Mouse (Mus musculus): ENCODE data around the gene Fgf11. TPM values are rescaled to one million over a fixed set of nuclear protein-coding genes. Genes with fewer than 3 reads are reported as not detected.

The Fgf11 gene
- polyA plus RNA-seq, 1 experiment from 2014 or later = 6.7 TPM

DNA sequence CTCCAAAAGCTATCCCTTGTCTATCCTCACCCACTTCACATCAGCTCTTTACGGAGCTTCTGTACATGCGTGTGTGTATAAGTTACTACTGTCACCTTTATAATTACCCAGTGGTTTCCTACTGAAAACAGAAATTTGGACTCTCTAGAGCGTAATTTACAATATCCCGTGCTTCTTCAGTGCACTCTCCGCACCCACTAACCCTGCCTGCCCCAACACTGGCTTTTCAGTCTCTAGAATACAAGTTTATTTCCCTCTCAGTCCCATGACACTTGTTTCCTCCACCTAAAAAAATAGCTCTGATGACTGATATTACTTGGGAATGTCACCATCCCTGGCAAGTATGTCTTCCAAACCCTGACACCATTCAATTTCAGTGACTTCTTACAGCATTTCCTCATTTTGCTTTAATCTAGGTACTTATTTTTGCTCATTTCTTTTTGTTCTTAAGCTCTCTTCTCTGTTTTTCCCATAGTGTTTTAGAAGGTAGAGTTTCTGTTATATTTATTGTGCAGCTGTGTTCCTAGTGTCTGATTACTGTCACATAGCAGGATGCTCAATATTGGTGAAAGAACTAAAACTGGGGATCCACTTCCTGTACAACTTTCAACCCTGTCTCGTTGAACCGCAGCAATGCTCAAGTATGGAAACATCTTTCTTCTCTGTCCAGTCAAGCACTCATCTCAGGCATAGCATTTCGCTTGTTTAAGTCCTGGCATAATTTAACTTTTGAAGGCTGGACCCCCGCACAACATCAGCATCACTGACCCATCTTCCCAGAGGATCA is 44.2 kb downstream of the Fgf11 start:
- H3K36me3 ChIP-seq (ENCODE audit: control insufficient read depth, insufficient read depth, low read length) = no peaks in the 10 kb centered on the region
- H3K27me3 ChIP-seq (replicated peaks; ENCODE audit: control insufficient read depth, insufficient read depth, low read length) = no peaks in the 10 kb centered on the region
- H3K4me1 ChIP-seq (ENCODE audit: control insufficient read depth, insufficient read depth, low read depth, low read length) = peaks cover 32% of the 10 kb centered on the region

GRCm38 (mm10) chr11:69754701-69755100 is 47.0 kb downstream of the Fgf11 start:
- H3K27me3 ChIP-seq (replicated peaks; ENCODE audit: control insufficient read depth, insufficient read depth, low read length) = no peaks in the 10 kb centered on the region
- H3K9ac ChIP-seq (ENCODE audit: low read depth, low read length) = no peak overlapping the region
- peak overlapping the region; percentile 40; the same call in 1 of the 2 replicates for H3K4me2 ChIP-seq (ENCODE audit: low read length)
- WGBS = 56% methylated on average over 3 of the region's 3 CpGs
- H3K4me1 ChIP-seq (ENCODE audit: control insufficient read depth, insufficient read depth, low read depth, low read length) = peaks cover 23% of the 10 kb centered on the region
- no peak overlapping the region for H3K27ac ChIP-seq (ENCODE audit: low read depth, low read length)
- ATAC-seq = no peak
- H3K4me3 ChIP-seq (ENCODE audit: low read length) = no peak overlapping the region
- no peaks in the 10 kb centered on the region for H3K9me3 ChIP-seq (ENCODE audit: control insufficient read depth, low read length)
- H3K36me3 ChIP-seq (ENCODE audit: control insufficient read depth, insufficient read depth, low read length) = no peaks in the 10 kb centered on the region

More for the DNA sequence above, 44.2 kb downstream of the Fgf11 start:
- Histone ChIP-seq H3K9me3 (ENCODE audit: control insufficient read depth, low read length) (no peaks in the 10 kb centered on the region), H3K4me3 (ENCODE audit: low read length) (peak overlapping the region; percentile 57), H3K27ac (ENCODE audit: low read depth, low read length) (peak overlapping the region; percentile 93), H3K9ac (ENCODE audit: low read depth, low read length) (peak overlapping the region; percentile 70), H3K4me2 (ENCODE audit: low read length) (peak overlapping the region; percentile 57)
- WGBS = 42% methylated on average over 9 of the region's 9 CpGs
- ATAC-seq = no peak

DNA sequence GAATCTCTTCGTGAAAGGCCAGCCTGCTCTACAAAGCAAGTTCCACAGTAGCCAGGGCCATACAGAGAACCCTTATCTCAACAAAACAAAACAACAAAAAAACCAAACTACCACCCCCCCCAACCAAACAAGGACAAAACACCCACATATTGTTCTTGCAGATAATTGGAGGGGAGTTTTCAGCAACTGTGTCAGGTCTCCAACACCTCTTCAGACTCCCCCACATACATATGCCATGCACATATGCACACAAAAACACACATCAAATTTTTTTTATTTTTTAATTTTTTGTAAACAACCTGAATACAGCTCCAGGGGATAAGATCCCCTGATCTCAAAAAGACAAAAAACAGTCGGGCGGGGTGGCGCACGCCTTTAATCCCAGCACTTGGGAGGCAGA is 47.4 kb downstream of the Fgf11 start:
- Histone ChIP-seq H3K4me1 (ENCODE audit: control insufficient read depth, insufficient read depth, low read depth, low read length) (peaks cover 22% of the 10 kb centered on the region), H3K36me3 (ENCODE audit: control insufficient read depth, insufficient read depth, low read length) (no peaks in the 10 kb centered on the region), H3K27ac (ENCODE audit: low read depth, low read length) (no peak overlapping the region), H3K9ac (ENCODE audit: low read depth, low read length) (no peak overlapping the region), H3K27me3 (replicated peaks; ENCODE audit: control insufficient read depth, insufficient read depth, low read length) (no peaks in the 10 kb centered on the region), H3K9me3 (ENCODE audit: control insufficient read depth, low read length) (no peaks in the 10 kb centered on the region), H3K4me3 (ENCODE audit: low read length) (no peak overlapping the region), H3K4me2 (ENCODE audit: low read length) (0 out of 2 replicates have a peak overlapping the region, but pooled peaks have one; percentile 6)
- no peak for ATAC-seq
- WGBS = 84% methylated on average over 5 of the region's 5 CpGs

- Histone ChIP-seq H3K36me3 (ENCODE audit: control insufficient read depth, insufficient read depth, low read length) (0 out of 2 replicates have a peak, but pooled peaks cover 2% of the 10 kb centered on the region), H3K4me3 (ENCODE audit: low read length) (no peak overlapping the region), H3K4me1 (ENCODE audit: control insufficient read depth, insufficient read depth, low read depth, low read length) (peaks cover 22% of the 10 kb centered on the region), H3K27me3 (replicated peaks; ENCODE audit: control insufficient read depth, insufficient read depth, low read length) (no peaks in the 10 kb centered on the region), H3K9me3 (ENCODE audit: control insufficient read depth, low read length) (no peaks in the 10 kb centered on the region), H3K27ac (ENCODE audit: low read depth, low read length) (no peak overlapping the region), H3K9ac (ENCODE audit: low read depth, low read length) (no peak overlapping the region), H3K4me2 (ENCODE audit: low read length) (no peak overlapping the region)
- no peak for ATAC-seq
Observed at GRCm38 (mm10) chr11:69752686-69753085, 49.0 kb downstream of the Fgf11 start.

GRCm38 (mm10) chr11:69751635-69752034 is 50.0 kb downstream of the Fgf11 start:
- no peak overlapping the region for H3K4me2 ChIP-seq (ENCODE audit: low read length)
- no peak overlapping the region for H3K27ac ChIP-seq (ENCODE audit: low read depth, low read length)
- ATAC-seq = no peak
- H3K4me1 ChIP-seq (ENCODE audit: control insufficient read depth, insufficient read depth, low read depth, low read length) = peaks cover 14% of the 10 kb centered on the region
- WGBS = 86% methylated on average over 3 of the region's 3 CpGs
- H3K4me3 ChIP-seq (ENCODE audit: low read length) = no peak overlapping the region
- H3K27me3 ChIP-seq (replicated peaks; ENCODE audit: control insufficient read depth, insufficient read depth, low read length) = no peaks in the 10 kb centered on the region
- peaks cover 6% of the 10 kb centered on the region for H3K36me3 ChIP-seq (ENCODE audit: control insufficient read depth, insufficient read depth, low read length)
- no peaks in the 10 kb centered on the region for H3K9me3 ChIP-seq (ENCODE audit: control insufficient read depth, low read length)
- no peak overlapping the region for H3K9ac ChIP-seq (ENCODE audit: low read depth, low read length)

Other genes starting within 250 kb of the Fgf11 start
- gene Efnb3, start 241.7 kb downstream of the Fgf11 start, polyA plus RNA-seq (2015; fragmentation: Nextera tagmentation; extraction: Ambion mirVana) = 104 and 132 TPM in 2 replicates
- 18.2 and 20.1 TPM in 2 replicates for gene Wrap53, start 221.6 kb downstream of the Fgf11 start, polyA plus RNA-seq (2015; fragmentation: Nextera tagmentation; extraction: Ambion mirVana)
- gene Trp53, start 221.5 kb downstream of the Fgf11 start, polyA plus RNA-seq (2015; fragmentation: Nextera tagmentation; extraction: Ambion mirVana) = 47.9 and 57.9 TPM in 2 replicates
- 105 and 117 TPM in 2 replicates for gene Atp1b2, start 195.9 kb downstream of the Fgf11 start, polyA plus RNA-seq (2015; fragmentation: Nextera tagmentation; extraction: Ambion mirVana)
- not detected in 2 replicates for gene Shbg, start 184.0 kb downstream of the Fgf11 start, polyA plus RNA-seq (2015; fragmentation: Nextera tagmentation; extraction: Ambion mirVana)
- gene Sat2, start 179.8 kb downstream of the Fgf11 start, polyA plus RNA-seq (2015; fragmentation: Nextera tagmentation; extraction: Ambion mirVana) = 22.6 and 26.2 TPM in 2 replicates
- gene Fxr2, start 168.9 kb downstream of the Fgf11 start, polyA plus RNA-seq (2015; fragmentation: Nextera tagmentation; extraction: Ambion mirVana) = 32.1 and 34.6 TPM in 2 replicates
- not detected in 2 replicates for gene Sox15, start 146.5 kb downstream of the Fgf11 start, polyA plus RNA-seq (2015; fragmentation: Nextera tagmentation; extraction: Ambion mirVana)
- 104 and 112 TPM in 2 replicates for gene Mpdu1, start 139.2 kb downstream of the Fgf11 start, polyA plus RNA-seq (2015; fragmentation: Nextera tagmentation; extraction: Ambion mirVana)
- gene Cd68, start 135.7 kb downstream of the Fgf11 start, polyA plus RNA-seq (2015; fragmentation: Nextera tagmentation; extraction: Ambion mirVana) = 10.2 and 11.5 TPM in 2 replicates
- 382 and 471 TPM in 2 replicates for gene Eif4a1, start 129.4 kb downstream of the Fgf11 start, polyA plus RNA-seq (2015; fragmentation: Nextera tagmentation; extraction: Ambion mirVana)
- 89.8 and 104 TPM in 2 replicates for gene Senp3, start 119.8 kb downstream of the Fgf11 start, polyA plus RNA-seq (2015; fragmentation: Nextera tagmentation; extraction: Ambion mirVana)
- 0.53 and 0.77 TPM in 2 replicates for gene Tnfsf13, start 116.1 kb downstream of the Fgf11 start, polyA plus RNA-seq (2015; fragmentation: Nextera tagmentation; extraction: Ambion mirVana)
- 4.4 and 5.6 TPM in 2 replicates for gene Tnfsf12, start 106.0 kb downstream of the Fgf11 start, polyA plus RNA-seq (2015; fragmentation: Nextera tagmentation; extraction: Ambion mirVana)
- gene Tnfsfm13, start 105.8 kb downstream of the Fgf11 start, polyA plus RNA-seq (2015; fragmentation: Nextera tagmentation; extraction: Ambion mirVana) = 1.6 and 2.0 TPM in 2 replicates
- 12.1 and 14.9 TPM in 2 replicates for gene Polr2a, start 43.2 kb downstream of the Fgf11 start, polyA plus RNA-seq (2015; fragmentation: Nextera tagmentation; extraction: Ambion mirVana)
- gene Slc35g3, start 39.9 kb downstream of the Fgf11 start, polyA plus RNA-seq (2015; fragmentation: Nextera tagmentation; extraction: Ambion mirVana) = 0.41 and 0.87 TPM in 2 replicates
- gene Zbtb4, start 35.9 kb downstream of the Fgf11 start, polyA plus RNA-seq (2015; fragmentation: Nextera tagmentation; extraction: Ambion mirVana) = 5.8 and 6.2 TPM in 2 replicates
- 1.4 and 2.9 TPM in 2 replicates for gene Chrnb1, start 5.9 kb downstream of the Fgf11 start, polyA plus RNA-seq (2015; fragmentation: Nextera tagmentation; extraction: Ambion mirVana)
- 1.3 and 1.6 TPM in 2 replicates for gene Tmem102, start 3.8 kb upstream of the Fgf11 start, polyA plus RNA-seq (2015; fragmentation: Nextera tagmentation; extraction: Ambion mirVana)
- gene Gm39566, start 13.4 kb upstream of the Fgf11 start, polyA plus RNA-seq (2015; fragmentation: Nextera tagmentation; extraction: Ambion mirVana) = not detected in 2 replicates
- not detected in 2 replicates for gene Spem2, start 16.6 kb upstream of the Fgf11 start, polyA plus RNA-seq (2015; fragmentation: Nextera tagmentation; extraction: Ambion mirVana)
- gene Spem1, start 20.3 kb upstream of the Fgf11 start, polyA plus RNA-seq (2015; fragmentation: Nextera tagmentation; extraction: Ambion mirVana) = 0.35 and 0.45 TPM in 2 replicates
- gene Nlgn2, start 35.9 kb upstream of the Fgf11 start, polyA plus RNA-seq (2015; fragmentation: Nextera tagmentation; extraction: Ambion mirVana) = 19.1 and 22.4 TPM in 2 replicates
- 341 and 379 TPM in 2 replicates for gene Tmem256, start 36.7 kb upstream of the Fgf11 start, polyA plus RNA-seq (2015; fragmentation: Nextera tagmentation; extraction: Ambion mirVana)
- 37.3 and 48.6 TPM in 2 replicates for gene Plscr3, start 44.5 kb upstream of the Fgf11 start, polyA plus RNA-seq (2015; fragmentation: Nextera tagmentation; extraction: Ambion mirVana)
- 0.10 and 0.13 TPM in 2 replicates for gene Tnk1, start 56.9 kb upstream of the Fgf11 start, polyA plus RNA-seq (2015; fragmentation: Nextera tagmentation; extraction: Ambion mirVana)
- not detected in 2 replicates for gene Tmem95, start 76.2 kb upstream of the Fgf11 start, polyA plus RNA-seq (2015; fragmentation: Nextera tagmentation; extraction: Ambion mirVana)
- gene Kctd11, start 79.5 kb upstream of the Fgf11 start, polyA plus RNA-seq (2015; fragmentation: Nextera tagmentation; extraction: Ambion mirVana) = 2.2 and 3.2 TPM in 2 replicates
- 0.13 and 0.25 TPM in 2 replicates for gene Acap1, start 93.7 kb upstream of the Fgf11 start, polyA plus RNA-seq (2015; fragmentation: Nextera tagmentation; extraction: Ambion mirVana)
- gene 2810408A11Rik, start 99.1 kb upstream of the Fgf11 start, polyA plus RNA-seq (2015; fragmentation: Nextera tagmentation; extraction: Ambion mirVana) = 5.5 and 6.3 TPM in 2 replicates
- 17.8 and 19.0 TPM in 2 replicates for gene Neurl4, start 99.2 kb upstream of the Fgf11 start, polyA plus RNA-seq (2015; fragmentation: Nextera tagmentation; extraction: Ambion mirVana)
- gene Gps2, start 112.0 kb upstream of the Fgf11 start, polyA plus RNA-seq (2015; fragmentation: Nextera tagmentation; extraction: Ambion mirVana) = 55.2 and 65.7 TPM in 2 replicates
- gene Eif5a, start 120.1 kb upstream of the Fgf11 start, polyA plus RNA-seq (2015; fragmentation: Nextera tagmentation; extraction: Ambion mirVana) = 1,120 and 1,123 TPM in 2 replicates
- 5.7 and 6.2 TPM in 2 replicates for gene Ybx2, start 133.9 kb upstream of the Fgf11 start, polyA plus RNA-seq (2015; fragmentation: Nextera tagmentation; extraction: Ambion mirVana)
- gene Slc2a4, start 146.3 kb upstream of the Fgf11 start, polyA plus RNA-seq (2015; fragmentation: Nextera tagmentation; extraction: Ambion mirVana) = 4.7 and 5.8 TPM in 2 replicates
- gene Cldn7, start 162.9 kb upstream of the Fgf11 start, polyA plus RNA-seq (2015; fragmentation: Nextera tagmentation; extraction: Ambion mirVana) = 0.17 and 0.33 TPM in 2 replicates
- gene Ctdnep1, start 179.3 kb upstream of the Fgf11 start, polyA plus RNA-seq (2015; fragmentation: Nextera tagmentation; extraction: Ambion mirVana) = 26.9 and 27.4 TPM in 2 replicates
- gene Elp5, start 180.7 kb upstream of the Fgf11 start, polyA plus RNA-seq (2015; fragmentation: Nextera tagmentation; extraction: Ambion mirVana) = 168 and 188 TPM in 2 replicates
- gene Gabarap, start 189.3 kb upstream of the Fgf11 start, polyA plus RNA-seq (2015; fragmentation: Nextera tagmentation; extraction: Ambion mirVana) = 576 and 581 TPM in 2 replicates
- gene Phf23, start 193.9 kb upstream of the Fgf11 start, polyA plus RNA-seq (2015; fragmentation: Nextera tagmentation; extraction: Ambion mirVana) = 54.2 and 55.4 TPM in 2 replicates
- 21.0 and 25.4 TPM in 2 replicates for gene Dvl2, start 198.7 kb upstream of the Fgf11 start, polyA plus RNA-seq (2015; fragmentation: Nextera tagmentation; extraction: Ambion mirVana)
- gene Acadvl, start 213.6 kb upstream of the Fgf11 start, polyA plus RNA-seq (2015; fragmentation: Nextera tagmentation; extraction: Ambion mirVana) = 66.6 and 69.1 TPM in 2 replicates
- 23.1 and 23.4 TPM in 2 replicates for gene Dlg4, start 215.1 kb upstream of the Fgf11 start, polyA plus RNA-seq (2015; fragmentation: Nextera tagmentation; extraction: Ambion mirVana)